ENCODE assay signal across 23 mouse cellular contexts in the genomic region with DNA sequence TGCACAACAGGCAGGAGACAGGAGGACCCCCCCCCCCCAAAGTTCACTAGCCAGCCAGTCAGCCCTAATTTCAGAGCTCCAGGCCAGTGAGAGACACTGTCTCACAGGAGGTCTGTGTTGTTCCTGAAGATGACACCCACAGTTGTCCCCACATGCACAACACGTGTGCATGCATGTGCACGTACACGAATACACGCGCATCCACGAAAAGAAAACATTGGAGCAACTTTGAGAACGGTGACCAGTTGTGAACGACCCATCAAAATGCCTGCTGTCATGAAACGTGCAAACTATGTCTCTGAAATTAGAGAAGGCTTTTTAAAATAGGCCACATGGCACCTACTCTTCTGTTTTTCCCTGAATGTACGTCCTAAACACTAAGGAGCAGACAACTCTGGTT. TPM values are rescaled to one million over a fixed set of nuclear protein-coding genes. Genes with fewer than 3 reads are reported as not detected.
DNase-seq lines count a peak whose midpoint lies in the region; ATAC-seq and TF ChIP-seq lines count a peak whose summit lies in the region.
"Had no signal": no experiment of that assay in that cellular context is flagged by ENCODE, and none has a peak within 500 bp of the region (broad histone marks: within the 10 kb centered on the region; RNA-seq: fewer than 3 reads in every experiment).

No protein-coding gene starts in this region.

- no peak overlapping the region for H3K9ac ChIP-seq in liver, embryonic 11.5 days (ENCODE audit: low read depth, low read length)
- H3K9ac ChIP-seq in liver, postnatal 0 days (replicated peaks): no peak overlapping the region
- peak overlapping the region; percentile 82 for H3K9ac ChIP-seq in CH12.LX (ENCODE audit: insufficient read depth, low read depth)
- H3K9ac ChIP-seq in liver, embryonic 14.5 days (replicated peaks): no peak overlapping the region
- H3K9ac ChIP-seq: embryonic facial prominence, embryonic 15.5 days; forebrain, embryonic 15.5 days; heart, embryonic 13.5 days had no signal

- in situ Hi-C loops in CH12.LX (cut with MboI; ENCODE audit: low pct_ligation_motif_present, low pct_unique_long_range_greater_than_20kb, low sequenced_read_pairs): no loop called here

- H3K9me3 ChIP-seq in liver, embryonic 11.5 days (ENCODE audit: control insufficient read depth, low read length): no peaks in the 10 kb centered on the region
- H3K9me3 ChIP-seq in liver, postnatal 0 days (ENCODE audit: low read length): no peaks in the 10 kb centered on the region
- H3K9me3 ChIP-seq in CH12.LX (replicated peaks; ENCODE audit: low read length): no peaks in the 10 kb centered on the region
- H3K9me3 ChIP-seq in liver, embryonic 14.5 days (ENCODE audit: control insufficient read depth, low read length): no peaks in the 10 kb centered on the region
- H3K9me3 ChIP-seq: embryonic facial prominence, embryonic 15.5 days; forebrain, embryonic 10.5 days; forebrain, embryonic 15.5 days; heart, embryonic 13.5 days had no signal

- no peak overlapping the region for H3K4me3 ChIP-seq in liver, embryonic 11.5 days (ENCODE audit: low read depth, low read length)
- no peak overlapping the region for H3K4me3 ChIP-seq in liver, postnatal 0 days (ENCODE audit: low read depth, low read length)
- H3K4me3 ChIP-seq in CH12.LX (replicated peaks in 1 of 3; ENCODE audit: low read depth in 2 of 3, low read length in 2 of 3, poor library complexity in 1 of 3): peak overlapping the region; percentile 66 to 82 (median 77)
- H3K4me3 ChIP-seq in liver, embryonic 14.5 days (ENCODE audit: insufficient read depth in 1 of 2, low read depth in 2 of 2, low read length in 2 of 2): no peak overlapping the region
- H3K4me3 ChIP-seq in lung, adult 2 months (replicated peaks; ENCODE audit: extremely low read depth, low read depth, low read length): no peak overlapping the region
- H3K4me3 ChIP-seq: erythroblast, embryonic 14.5 days; forebrain, embryonic 15.5 days had no signal

- H3K79me2 ChIP-seq in CH12.LX (replicated peaks; ENCODE audit: control insufficient read depth, extremely low read depth, insufficient read depth, poor library complexity, severe bottlenecking): peaks cover 27% of the 10 kb centered on the region

- no peak for DNase-seq in liver, embryonic 11.5 days (ENCODE audit: low spot score)
- DNase-seq in liver, postnatal 0 days: no peak
- peak; percentile 22 for DNase-seq in CH12.LX (ENCODE audit: extremely low read depth)
- no peak for DNase-seq in liver, embryonic 14.5 days (ENCODE audit: low read depth in 3 of 3, low spot score in 3 of 3)
- no peak for DNase-seq in layer of hippocampus, postnatal 36 days
- DNase-seq in lung, adult 2 months: no peak
- DNase-seq: adrenal gland, adult 2 months; adrenal gland, postnatal 25 days; cerebellum, adult 11 months; cerebellum, adult 8-10 months; cerebellum, postnatal 14 days; gastrocnemius, postnatal 36 days; heart, adult 11 months; heart, postnatal 36 days had no signal

- no peak for TF ChIP-seq RAD21 in CH12.LX (IDR thresholded peaks at IDR 0.05; ENCODE audit: low read depth, low read length)

- ATAC-seq in liver, embryonic 11.5 days (replicated peaks; ENCODE audit: low FRiP score): no peak
- ATAC-seq in liver, postnatal 0 days: no peak
- no peak for ATAC-seq in liver, embryonic 14.5 days (ENCODE audit: insufficient read depth)
- ATAC-seq in cerebellum, adult (ENCODE audit: insufficient number of reproducible peaks, low FRiP score, low TSS enrichment): no peak
- ATAC-seq: forebrain, embryonic 15.5 days had no signal

- dilution Hi-C loops in CH12.LX (cut with MboI; ENCODE audit: extremely low pct_ligation_motif_present, extremely low pct_unique_long_range_greater_than_20kb, low sequenced_read_pairs): no loop called here

- peak overlapping the region; percentile 14; the same call in 1 of the 2 replicates for H3K4me2 ChIP-seq in liver, embryonic 11.5 days
- no peak overlapping the region for H3K4me2 ChIP-seq in liver, postnatal 0 days (ENCODE audit: low read depth, low read length)
- peak overlapping the region; percentile 57 for H3K4me2 ChIP-seq in CH12.LX (ENCODE audit: insufficient read depth, low read depth, poor library complexity, severe bottlenecking)
- peak overlapping the region; percentile 61; the same call in 1 of the 2 replicates for H3K4me2 ChIP-seq in liver, embryonic 14.5 days (ENCODE audit: low read depth)
- H3K4me2 ChIP-seq: forebrain, embryonic 15.5 days had no signal

- TF ChIP-seq EP300 in liver, postnatal 0 days (IDR thresholded peaks at IDR 0.05; ENCODE audit: low read depth): no peak
- peak; percentile 5; the same call in 1 of the 2 replicates for TF ChIP-seq EP300 in CH12.LX (IDR thresholded peaks at IDR 0.05; ENCODE audit: low read length)
- no peak for TF ChIP-seq EP300 in liver, embryonic 14.5 days (IDR thresholded peaks at IDR 0.05; ENCODE audit: low read depth)

- H3K4me1 ChIP-seq in liver, embryonic 11.5 days (replicated peaks; ENCODE audit: control insufficient read depth, insufficient read depth, low read length): 0 out of 2 replicates have a peak, but pooled peaks cover under 1% of the 10 kb centered on the region
- H3K4me1 ChIP-seq in liver, postnatal 0 days (ENCODE audit: insufficient read depth): peaks cover 10% of the 10 kb centered on the region
- H3K4me1 ChIP-seq in CH12.LX (ENCODE audit: control insufficient read depth in 1 of 2, insufficient read depth in 2 of 2): peaks cover 8 to 74% of the 10 kb centered on the region in 2 experiments
- H3K4me1 ChIP-seq in liver, embryonic 14.5 days (replicated peaks; ENCODE audit: control insufficient read depth in 2 of 2, insufficient read depth in 2 of 2, low read length in 1 of 2): peaks cover 0 to 9% of the 10 kb centered on the region in 2 experiments; a peak in 2 of 4 replicates
- H3K4me1 ChIP-seq in lung, adult 2 months (ENCODE audit: control insufficient read depth, insufficient read depth, low read length): peaks cover 8% of the 10 kb centered on the region

- 94% methylated on average over 10 of the region's 10 CpGs for WGBS in liver, embryonic 11.5 days
- WGBS in liver, postnatal 0 days (ENCODE audit: insufficient replicate concordance): 82% methylated on average over 10 of the region's 10 CpGs
- 82% methylated on average over 10 of the region's 10 CpGs for WGBS in liver, embryonic 14.5 days (ENCODE audit: insufficient replicate concordance)
- 96% methylated on average over 10 of the region's 10 CpGs for WGBS in lung, adult 2 months

- H3K27ac ChIP-seq in liver, embryonic 11.5 days (ENCODE audit: low read depth, low read length): no peak overlapping the region
- H3K27ac ChIP-seq in liver, postnatal 0 days (ENCODE audit: low read depth): no peak overlapping the region
- peak overlapping the region; percentile 55 for H3K27ac ChIP-seq in CH12.LX (ENCODE audit: insufficient read depth, low read depth)
- H3K27ac ChIP-seq in liver, embryonic 14.5 days: no peak overlapping the region
- H3K27ac ChIP-seq: embryonic facial prominence, embryonic 15.5 days; forebrain, embryonic 10.5 days; forebrain, embryonic 15.5 days; heart, embryonic 13.5 days had no signal

- TF ChIP-seq POLR2A in CH12.LX (IDR thresholded peaks at IDR 0.05; ENCODE audit: low read depth, low read length): no peak
- TF ChIP-seq POLR2A in lung, adult 2 months (IDR thresholded peaks at IDR 0.05; ENCODE audit: borderline replicate concordance, extremely low read depth, low read depth, low read length): no peak

- H3K27me3 ChIP-seq in liver, embryonic 11.5 days (replicated peaks; ENCODE audit: control insufficient read depth, insufficient read depth, low read length): peaks cover 3% of the 10 kb centered on the region; the same call in 1 of the 2 replicates
- H3K27me3 ChIP-seq in liver, postnatal 0 days (ENCODE audit: insufficient read depth, low read length): no peaks in the 10 kb centered on the region
- H3K27me3 ChIP-seq in CH12.LX (replicated peaks): no peaks in the 10 kb centered on the region
- H3K27me3 ChIP-seq in liver, embryonic 14.5 days (ENCODE audit: control insufficient read depth, insufficient read depth, low read length): no peaks in the 10 kb centered on the region

- no peaks in the 10 kb centered on the region for H3K36me3 ChIP-seq in liver, embryonic 11.5 days (ENCODE audit: control insufficient read depth, insufficient read depth, low read length)
- no peaks in the 10 kb centered on the region for H3K36me3 ChIP-seq in liver, postnatal 0 days (replicated peaks; ENCODE audit: insufficient read depth, low read length)
- H3K36me3 ChIP-seq in CH12.LX (replicated peaks in 1 of 2; ENCODE audit: control insufficient read depth in 1 of 2, insufficient read depth in 1 of 2, low read length in 1 of 2): no peaks in the 10 kb centered on the region
- H3K36me3 ChIP-seq in liver, embryonic 14.5 days (replicated peaks; ENCODE audit: control insufficient read depth, insufficient read depth, low read depth): no peaks in the 10 kb centered on the region
- H3K36me3 ChIP-seq: embryonic facial prominence, embryonic 15.5 days; forebrain, embryonic 10.5 days; forebrain, embryonic 15.5 days; heart, embryonic 13.5 days had no signal

- no peak for TF ChIP-seq CTCF in liver, postnatal 0 days (IDR thresholded peaks at IDR 0.05; ENCODE audit: low read depth)
- no peak for TF ChIP-seq CTCF in CH12.LX (conservative IDR thresholded peaks at IDR 0.05 in 1 of 2, IDR thresholded peaks at IDR 0.05 in 1 of 2; ENCODE audit: low read depth in 2 of 2, low read length in 2 of 2)
- no peak for TF ChIP-seq CTCF in liver, embryonic 14.5 days (IDR thresholded peaks at IDR 0.05; ENCODE audit: low read depth)
- no peak for TF ChIP-seq CTCF in lung, adult 2 months (IDR thresholded peaks at IDR 0.05; ENCODE audit: insufficient read depth, low read length)

RNA-seq across cellular contexts. Expression of a gene that starts 1.7 kb away (rescaled TPM):
- polyA plus RNA-seq in liver, embryonic 11.5 days (2014; fragmentation: Nextera tagmentation; extraction: Ambion mirVana): 3.5 and 4.6 TPM in 2 replicates
- 4.3 and 4.5 TPM in 2 replicates for polyA plus RNA-seq in liver, postnatal 0 days (2015; fragmentation: Nextera tagmentation; extraction: Ambion mirVana)
- total RNA-seq in CH12.LX (2012; rRNA removed) (32.0 and 43.8 TPM in 2 replicates), CH12.LX (2014; rRNA removed) (31.0 and 35.8 TPM in 2 replicates)
- polyA plus RNA-seq in CH12.LX (2012; ENCODE audit: insufficient read length, low read depth): 34.9 and 35.1 TPM in 2 replicates
- polyA plus RNA-seq in liver, embryonic 14.5 days (2012; rRNA removed): 4.6 and 5.9 TPM in 2 replicates
- polyA plus RNA-seq in liver, embryonic 14.5 days (2014; fragmentation: Nextera tagmentation; extraction: Ambion mirVana): 5.5 and 6.5 TPM in 2 replicates
- total RNA-seq in layer of hippocampus, postnatal 36 days (2021): not detected
- 0.61 and 0.89 TPM in 2 replicates for polyA plus RNA-seq in lung, adult 2 months (2012; rRNA removed)
- total RNA-seq: adrenal gland, adult 2 months; adrenal gland, postnatal 25 days had no signal
- polyA plus RNA-seq: adrenal gland, adult 2 months; erythroblast, embryonic 14.5 days; forebrain, embryonic 15.5 days had no signal

RNA-seq across cellular contexts. Expression of a gene that starts 34.1 kb away (rescaled TPM):
- polyA plus RNA-seq in liver, embryonic 11.5 days (2014; fragmentation: Nextera tagmentation; extraction: Ambion mirVana): 1.9 and 2.0 TPM in 2 replicates
- 0.08 TPM in 1 of 2 replicates, not detected in the other for polyA plus RNA-seq in liver, postnatal 0 days (2015; fragmentation: Nextera tagmentation; extraction: Ambion mirVana)
- total RNA-seq in CH12.LX (2012; rRNA removed) (7.2 and 11.3 TPM in 2 replicates), CH12.LX (2014; rRNA removed) (5.3 and 6.4 TPM in 2 replicates)
- polyA plus RNA-seq in CH12.LX (2012; ENCODE audit: insufficient read length, low read depth): 5.2 and 7.2 TPM in 2 replicates
- polyA plus RNA-seq in liver, embryonic 14.5 days (2012; rRNA removed): 0.05 and 0.11 TPM in 2 replicates
- polyA plus RNA-seq in liver, embryonic 14.5 days (2014; fragmentation: Nextera tagmentation; extraction: Ambion mirVana): 0.11 and 0.25 TPM in 2 replicates
- total RNA-seq in layer of hippocampus, postnatal 36 days (2021): not detected
- polyA plus RNA-seq in lung, adult 2 months (2012; rRNA removed): 9.0 and 12.3 TPM in 2 replicates
- total RNA-seq: adrenal gland, adult 2 months; adrenal gland, postnatal 25 days; gastrocnemius, adult 8-10 months; gastrocnemius, postnatal 36 days; heart, postnatal 36 days had no signal
- polyA plus RNA-seq: adrenal gland, adult 2 months; erythroblast, embryonic 14.5 days had no signal

RNA-seq across cellular contexts. Expression of a gene that starts 43.4 kb away (rescaled TPM):
- 0.99 and 1.6 TPM in 2 replicates for polyA plus RNA-seq in liver, embryonic 11.5 days (2014; fragmentation: Nextera tagmentation; extraction: Ambion mirVana)
- 0.19 and 0.20 TPM in 2 replicates for polyA plus RNA-seq in liver, postnatal 0 days (2015; fragmentation: Nextera tagmentation; extraction: Ambion mirVana)
- total RNA-seq in CH12.LX (2012; rRNA removed) (not detected in 2 replicates), CH12.LX (2014; rRNA removed) (not detected in 2 replicates)
- not detected in 2 replicates for polyA plus RNA-seq in CH12.LX (2012; ENCODE audit: insufficient read length, low read depth)
- 0.04 TPM in 1 of 2 replicates, not detected in the other for polyA plus RNA-seq in liver, embryonic 14.5 days (2012; rRNA removed)
- polyA plus RNA-seq in liver, embryonic 14.5 days (2014; fragmentation: Nextera tagmentation; extraction: Ambion mirVana): 0.15 and 0.32 TPM in 2 replicates
- under 1 TPM; 0.60 to 0.99 TPM for total RNA-seq in layer of hippocampus, postnatal 36 days (2021)
- 4.5 and 7.1 TPM in 2 replicates for polyA plus RNA-seq in lung, adult 2 months (2012; rRNA removed)
- total RNA-seq: adrenal gland, adult 2 months; adrenal gland, postnatal 25 days; common myeloid progenitor, adult 5-6 weeks; gastrocnemius, adult 8-10 months; gastrocnemius, postnatal 36 days; heart, postnatal 36 days had no signal
- polyA plus RNA-seq: adrenal gland, adult 2 months; erythroblast, embryonic 14.5 days; forebrain, embryonic 10.5 days; heart, embryonic 13.5 days; heart, postnatal 0 days had no signal

Comparison
In these comparisons a context has a peak if more than half of its experiments do, and no peak if none do; other contexts are left out.
1. H3K4me3 ChIP-seq: peak in CH12.LX (3 of 3); none in liver, embryonic 11.5 days (single experiment), liver, postnatal 0 days (single experiment), liver, embryonic 14.5 days (0 of 2) and lung, adult 2 months (single experiment).